ENCODE assay signal across 8 mouse cellular contexts in the genomic region with DNA sequence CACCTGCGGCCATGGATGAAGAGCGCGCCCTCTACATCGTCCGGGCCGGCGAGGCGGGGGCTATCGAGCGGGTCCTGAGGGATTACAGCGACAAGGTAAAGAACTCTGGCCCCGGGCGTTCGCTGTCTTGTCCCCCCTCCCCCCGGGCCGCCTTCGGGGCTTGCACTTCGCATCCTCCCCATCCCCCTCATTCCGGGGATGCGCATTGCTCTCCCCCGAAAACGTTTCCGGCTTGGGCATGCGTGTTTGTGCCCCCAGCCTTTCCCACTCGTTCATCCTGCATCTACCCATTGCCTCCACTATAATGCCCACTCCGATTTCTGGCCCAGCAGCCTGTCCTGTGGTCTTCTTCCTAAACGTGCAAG. TPM values are rescaled to one million over a fixed set of nuclear protein-coding genes. Genes with fewer than 3 reads are reported as not detected.
DNase-seq lines count a peak whose midpoint lies in the region; ATAC-seq lines count a peak whose summit lies in the region.

No protein-coding gene starts in this region.

- H3K4me1 ChIP-seq in heart, embryonic 11.5 days (ENCODE audit: control insufficient read depth, insufficient read depth, low read length): peaks cover 8% of the 10 kb centered on the region
- peaks cover 28% of the 10 kb centered on the region for H3K4me1 ChIP-seq in hindbrain, embryonic 13.5 days (replicated peaks)

- ATAC-seq in heart, embryonic 11.5 days (replicated peaks; ENCODE audit: insufficient number of reproducible peaks, low FRiP score, low TSS enrichment): 0 out of 2 replicates have a peak, but pooled peaks have one; percentile 25
- no peak; the same call in 1 of the 2 replicates for ATAC-seq in hindbrain, embryonic 13.5 days (ENCODE audit: low FRiP score)
- no peak for ATAC-seq in granulocyte monocyte progenitor cell, adult 5-6 weeks (replicated peaks; ENCODE audit: poor library complexity, severe bottlenecking)

- H3K4me3 ChIP-seq in heart, embryonic 11.5 days (ENCODE audit: low read depth, low read length): peak overlapping the region; percentile 88
- peak overlapping the region; percentile 81 for H3K4me3 ChIP-seq in hindbrain, embryonic 13.5 days

- no peaks in the 10 kb centered on the region for H3K36me3 ChIP-seq in heart, embryonic 11.5 days (ENCODE audit: control insufficient read depth, insufficient read depth, low read length)
- no peaks in the 10 kb centered on the region for H3K36me3 ChIP-seq in hindbrain, embryonic 13.5 days

- H3K9ac ChIP-seq in heart, embryonic 11.5 days (ENCODE audit: low read depth, low read length): peak overlapping the region; percentile 83
- H3K9ac ChIP-seq in hindbrain, embryonic 13.5 days: peak overlapping the region; percentile 92

- no peaks in the 10 kb centered on the region for H3K9me3 ChIP-seq in heart, embryonic 11.5 days (replicated peaks; ENCODE audit: control insufficient read depth, low read length)
- no peaks in the 10 kb centered on the region for H3K9me3 ChIP-seq in hindbrain, embryonic 13.5 days

- no peak for DNase-seq in heart, postnatal 4 days
- peak; percentile 45 for DNase-seq in thymus, postnatal 0 days (ENCODE audit: low spot score)
- DNase-seq in thymus, adult 18-20 months: no peak
- DNase-seq in lung, postnatal 10 days: peak; percentile 51
- no peak for DNase-seq in gastrocnemius, adult 8-10 months (ENCODE audit: low spot score in 2 of 2)

- H3K27ac ChIP-seq in heart, embryonic 11.5 days (ENCODE audit: low read depth, low read length): peak overlapping the region; percentile 95
- H3K27ac ChIP-seq in hindbrain, embryonic 13.5 days: peak overlapping the region; percentile 98

- H3K27me3 ChIP-seq in heart, embryonic 11.5 days (ENCODE audit: control insufficient read depth, insufficient read depth, low read length): no peaks in the 10 kb centered on the region
- no peaks in the 10 kb centered on the region for H3K27me3 ChIP-seq in hindbrain, embryonic 13.5 days

- H3K4me2 ChIP-seq in heart, embryonic 11.5 days: peak overlapping the region; percentile 87
- peak overlapping the region; percentile 61 for H3K4me2 ChIP-seq in hindbrain, embryonic 13.5 days

- under 1% methylated on average over 22 of the region's 27 CpGs for WGBS in heart, embryonic 11.5 days (ENCODE audit: insufficient replicate concordance)
- under 1% methylated on average over 27 of the region's 27 CpGs for WGBS in hindbrain, embryonic 13.5 days

RNA-seq across cellular contexts. Expression of a gene that starts 0.3 kb away (rescaled TPM):
- 17.1 and 18.9 TPM in 2 replicates for polyA plus RNA-seq in heart, embryonic 11.5 days (2014; fragmentation: Nextera tagmentation; extraction: Ambion mirVana)
- 10 to 100 TPM; 19.9 to 21.2 TPM for total RNA-seq in heart, postnatal 4 days (2021)
- polyA plus RNA-seq in thymus, postnatal 0 days (2015; fragmentation: Nextera tagmentation; extraction: Ambion mirVana): 8.6 and 8.9 TPM in 2 replicates
- 49.6 and 49.9 TPM in 2 replicates for polyA plus RNA-seq in hindbrain, embryonic 13.5 days (2015; fragmentation: Nextera tagmentation; extraction: Ambion mirVana)
- total RNA-seq in gastrocnemius, adult 8-10 months (2022): 10 to 100 TPM; 36.0 to 50.3 (median 38.3) TPM
- total RNA-seq in granulocyte monocyte progenitor cell, adult 5-6 weeks (2014; fragmentation: Nextera tagmentation): 15.1 and 17.7 TPM in 2 replicates
- total RNA-seq in granulocyte monocyte progenitor cell, adult 5-6 weeks (2017): 16.6 and 17.8 TPM in 2 replicates

Comparison
In these comparisons a context has a peak if more than half of its experiments do, and no peak if none do; other contexts are left out.
1. DNase-seq: peak in thymus, postnatal 0 days (single experiment) and lung, postnatal 10 days (single experiment); none in heart, postnatal 4 days (single experiment), thymus, adult 18-20 months (0 of 2) and gastrocnemius, adult 8-10 months (0 of 2).